Mouse (Mus musculus): Measurements from ENCODE around the gene Pofut2.

DNA sequence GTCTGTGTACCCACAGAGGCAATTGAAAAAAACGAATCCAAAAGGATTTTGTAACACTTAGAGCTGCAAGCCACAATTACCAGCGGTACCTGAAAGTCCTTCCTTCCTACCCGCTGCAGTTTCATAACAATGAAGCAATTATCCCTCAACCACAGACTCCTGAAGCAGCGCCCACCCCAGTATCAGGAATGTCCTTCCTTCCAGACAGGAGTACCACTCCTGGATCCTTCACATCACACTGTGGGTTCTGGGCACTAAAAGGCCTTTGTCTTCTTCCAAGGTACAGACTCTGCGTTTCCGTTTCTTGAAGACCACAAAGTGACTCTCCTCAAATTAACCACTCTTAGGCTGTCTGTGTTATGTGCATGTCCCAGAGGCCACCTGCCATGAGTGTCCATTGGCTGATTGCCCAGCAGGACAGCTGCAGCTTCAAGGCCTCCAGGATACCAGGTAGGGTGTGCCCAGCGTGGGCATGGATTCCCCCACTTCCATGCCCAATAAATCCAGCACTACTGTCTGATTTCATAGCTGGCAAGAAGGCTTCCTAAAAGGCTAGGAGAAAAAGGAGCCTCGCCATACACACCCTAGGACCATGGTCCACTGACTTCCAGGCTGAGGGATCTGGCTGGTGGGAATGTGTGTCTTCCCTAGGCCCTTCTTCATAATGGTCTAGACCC, 32.2 kb upstream of the Pofut2 start:
- TF ChIP-seq FLI1 (IDR thresholded peaks at IDR 0.05; ENCODE audit: low read length) = no peak
- TF ChIP-seq GATA1 (IDR thresholded peaks at IDR 0.05; ENCODE audit: borderline replicate concordance, low read length) = no peak
